ENCODE assay signal across 9 mouse cellular contexts in genomic region chr8:13529891-13530316, GRCm38 (mm10). TPM values are rescaled to one million over a fixed set of nuclear protein-coding genes. Genes with fewer than 3 reads are reported as not detected.
DNase-seq lines count a peak whose midpoint lies in the region; ATAC-seq and TF ChIP-seq lines count a peak whose summit lies in the region.
"Had no signal": no experiment of that assay in that cellular context is flagged by ENCODE, and none has a peak within 500 bp of the region (broad histone marks: within the 10 kb centered on the region; RNA-seq: fewer than 3 reads in every experiment).

No protein-coding gene starts in this region.

- H3K4me1 ChIP-seq in midbrain, embryonic 13.5 days (replicated peaks), result peaks cover 20% of the 10 kb centered on the region; the same call in 1 of the 2 replicates
- H3K4me1 ChIP-seq in midbrain, embryonic 11.5 days (ENCODE audit: control insufficient read depth, insufficient read depth, low read length), result no peaks in the 10 kb centered on the region
- peaks cover 28% of the 10 kb centered on the region for H3K4me1 ChIP-seq in olfactory bulb, adult 2 months (ENCODE audit: control insufficient read depth, insufficient read depth, low read length)

- no peak overlapping the region for H3K4me3 ChIP-seq in midbrain, embryonic 13.5 days (replicated peaks)
- no peak overlapping the region for H3K4me3 ChIP-seq in midbrain, embryonic 11.5 days (ENCODE audit: low read depth, low read length)
- H3K4me3 ChIP-seq in olfactory bulb, adult 2 months (ENCODE audit: insufficient read depth, low read depth, low read length), result no peak overlapping the region

- intact Hi-C loops in heart, postnatal 36 days (cut with DNase I), result loop anchor here (1.0 to 5.0 kb wide), 3 partner anchors 18 to 118 kb away; no protein-coding TSS in a partner anchor

- H3K27me3 ChIP-seq in midbrain, embryonic 13.5 days, result no peaks in the 10 kb centered on the region
- H3K27me3 ChIP-seq in midbrain, embryonic 11.5 days (ENCODE audit: control insufficient read depth, insufficient read depth, low read length), result no peaks in the 10 kb centered on the region

- H3K4me2 ChIP-seq in midbrain, embryonic 13.5 days (replicated peaks), result no peak overlapping the region
- no peak overlapping the region for H3K4me2 ChIP-seq in midbrain, embryonic 11.5 days

- no peak overlapping the region for H3K9ac ChIP-seq in midbrain, embryonic 13.5 days (replicated peaks)
- no peak overlapping the region for H3K9ac ChIP-seq in midbrain, embryonic 11.5 days (ENCODE audit: low read length)

- H3K36me3 ChIP-seq in midbrain, embryonic 13.5 days, result no peaks in the 10 kb centered on the region
- H3K36me3 ChIP-seq in midbrain, embryonic 11.5 days (ENCODE audit: control insufficient read depth, insufficient read depth, low read length), result no peaks in the 10 kb centered on the region

- 0 out of 2 replicates have a peak, but pooled peaks have one; percentile 24 for ATAC-seq in midbrain, embryonic 13.5 days
- no peak for ATAC-seq in midbrain, embryonic 11.5 days (ENCODE audit: low FRiP score)
- no peak for ATAC-seq in granulocyte monocyte progenitor cell, adult 5-6 weeks (replicated peaks; ENCODE audit: poor library complexity, severe bottlenecking)
- no peak for ATAC-seq in CD4-positive, CD25-positive, alpha-beta regulatory T cell, adult 4 months

- no peak for DNase-seq in midbrain, embryonic 11.5 days (ENCODE audit: low spot score, missing footprints)
- DNase-seq in frontal cortex, postnatal 10 days (ENCODE audit: low spot score in 2 of 2), result peak; percentile 72 to 73
- peak; percentile 88 to 90 for DNase-seq in heart, postnatal 36 days
- DNase-seq in left cerebral cortex, adult 18-20 months (ENCODE audit: low spot score in 2 of 2), result peak; percentile 39 to 45

- peaks cover 4% of the 10 kb centered on the region; the same call in 1 of the 2 replicates for H3K9me3 ChIP-seq in midbrain, embryonic 13.5 days
- no peaks in the 10 kb centered on the region; the same call in 1 of the 2 replicates for H3K9me3 ChIP-seq in midbrain, embryonic 11.5 days (ENCODE audit: control insufficient read depth, low read length)

- no peak for TF ChIP-seq POLR2A in olfactory bulb, adult 2 months (IDR thresholded peaks at IDR 0.05; ENCODE audit: insufficient read depth, low read depth, low read length)

- no peak for TF ChIP-seq CTCF in olfactory bulb, adult 2 months (IDR thresholded peaks at IDR 0.05; ENCODE audit: insufficient read depth, low read depth, low read length)

- 72% methylated on average over 7 of the region's 7 CpGs for WGBS in midbrain, embryonic 13.5 days
- WGBS in midbrain, embryonic 11.5 days, result 79% methylated on average over 7 of the region's 7 CpGs
- 45% methylated on average over 7 of the region's 7 CpGs for WGBS in olfactory bulb, adult 2 months

- no peak overlapping the region for H3K27ac ChIP-seq in midbrain, embryonic 13.5 days
- no peak overlapping the region for H3K27ac ChIP-seq in midbrain, embryonic 11.5 days (ENCODE audit: low read depth, low read length)
- peak overlapping the region; percentile 49 for H3K27ac ChIP-seq in olfactory bulb, adult 2 months (ENCODE audit: insufficient read depth, low read depth, low read length)

RNA-seq across cellular contexts. Expression of gene 1700029H14Rik, which starts 32.4 kb away (rescaled TPM):
- polyA plus RNA-seq in midbrain, embryonic 13.5 days (2015; fragmentation: Nextera tagmentation; extraction: Ambion mirVana), result not detected in 2 replicates
- polyA plus RNA-seq in midbrain, embryonic 11.5 days (2014; fragmentation: Nextera tagmentation; extraction: Ambion mirVana), result not detected in 2 replicates
- not detected for total RNA-seq in heart, postnatal 36 days (2021)
- total RNA-seq in left cerebral cortex, adult 18-20 months (2021), result not detected
- not detected in 2 replicates for polyA plus RNA-seq in olfactory bulb, adult 2 months (2012; ENCODE audit: insufficient read depth, insufficient read length, low replicate concordance, missing spikeins)
- not detected in 2 replicates for total RNA-seq in granulocyte monocyte progenitor cell, adult 5-6 weeks (2014; fragmentation: Nextera tagmentation)
- total RNA-seq in granulocyte monocyte progenitor cell, adult 5-6 weeks (2017), result not detected in 2 replicates
- polyA plus RNA-seq in CD4-positive, CD25-positive, alpha-beta regulatory T cell, adult 4 months (2017; shearing (Covaris generic)), result under 1 TPM in 1 of 2 experiments, not detected in 1; 0.30 TPM

RNA-seq across cellular contexts. Expression of gene Gas6, which starts 35.6 kb away (rescaled TPM):
- 13.8 and 15.9 TPM in 2 replicates for polyA plus RNA-seq in midbrain, embryonic 13.5 days (2015; fragmentation: Nextera tagmentation; extraction: Ambion mirVana)
- 7.8 and 8.8 TPM in 2 replicates for polyA plus RNA-seq in midbrain, embryonic 11.5 days (2014; fragmentation: Nextera tagmentation; extraction: Ambion mirVana)
- total RNA-seq in heart, postnatal 36 days (2021), result 100 to 1,000 TPM; 117 to 135 TPM
- 100 to 1,000 TPM in 1 of 2 experiments, 10 to 100 TPM in 1; 95.8 to 103 TPM for total RNA-seq in left cerebral cortex, adult 18-20 months (2021)
- not detected in 2 replicates for polyA plus RNA-seq in olfactory bulb, adult 2 months (2012; ENCODE audit: insufficient read depth, insufficient read length, low replicate concordance, missing spikeins)
- total RNA-seq in granulocyte monocyte progenitor cell, adult 5-6 weeks (2014; fragmentation: Nextera tagmentation), result not detected in 2 replicates
- 0.10 TPM in 1 of 2 replicates, not detected in the other for total RNA-seq in granulocyte monocyte progenitor cell, adult 5-6 weeks (2017)
- polyA plus RNA-seq in CD4-positive, CD25-positive, alpha-beta regulatory T cell, adult 4 months (2017; shearing (Covaris generic)), result not detected
- total RNA-seq: neutrophil, adult 5-6 weeks had no signal
